ENCODE assay signal across 7 mouse cellular contexts in genomic region chr3:104967548-104968300, GRCm38 (mm10). TPM values are rescaled to one million over a fixed set of nuclear protein-coding genes. Genes with fewer than 3 reads are reported as not detected.
DNase-seq lines count a peak whose midpoint lies in the region; ATAC-seq and TF ChIP-seq lines count a peak whose summit lies in the region.

No protein-coding gene starts in this region.

- peak; percentile 61 for ATAC-seq in limb, embryonic 12.5 days (ENCODE audit: insufficient number of reproducible peaks, insufficient read depth, low FRiP score, low TSS enrichment, low read depth)
- ATAC-seq in midbrain, embryonic 14.5 days (ENCODE audit: low FRiP score, low TSS enrichment): peak; percentile 56

- H3K4me2 ChIP-seq in limb, embryonic 12.5 days: peak overlapping the region; percentile 71
- peak overlapping the region; percentile 63 for H3K4me2 ChIP-seq in midbrain, embryonic 14.5 days (ENCODE audit: low read length)

- H3K9me3 ChIP-seq in embryonic facial prominence, embryonic 10.5 days: no peaks in the 10 kb centered on the region; the same call in 1 of the 2 replicates
- H3K9me3 ChIP-seq in limb, embryonic 12.5 days: no peaks in the 10 kb centered on the region
- no peaks in the 10 kb centered on the region for H3K9me3 ChIP-seq in midbrain, embryonic 14.5 days (ENCODE audit: control insufficient read depth, low read length)

- H3K27me3 ChIP-seq in embryonic facial prominence, embryonic 10.5 days (replicated peaks; ENCODE audit: low read depth, poor library complexity, severe bottlenecking): peaks cover 47% of the 10 kb centered on the region
- H3K27me3 ChIP-seq in heart, adult 2 months (ENCODE audit: control insufficient read depth, insufficient read depth, low read length): no peaks in the 10 kb centered on the region
- H3K27me3 ChIP-seq in limb, embryonic 12.5 days: peaks cover 19% of the 10 kb centered on the region
- peaks cover 17% of the 10 kb centered on the region for H3K27me3 ChIP-seq in midbrain, embryonic 14.5 days (ENCODE audit: control insufficient read depth, insufficient read depth, low read length)

- TF ChIP-seq EP300 in heart, adult 2 months (IDR thresholded peaks at IDR 0.05; ENCODE audit: insufficient read depth, low read depth, low read length): no peak

- no peak for TF ChIP-seq POLR2A in heart, adult 2 months (IDR thresholded peaks at IDR 0.05; ENCODE audit: insufficient read depth, low read depth, low read length)

- H3K4me3 ChIP-seq in embryonic facial prominence, embryonic 10.5 days: peak overlapping the region; percentile 65
- H3K4me3 ChIP-seq in heart, adult 2 months: peak overlapping the region; percentile 71
- peak overlapping the region; percentile 56 for H3K4me3 ChIP-seq in limb, embryonic 12.5 days (replicated peaks)
- peak overlapping the region; percentile 37 for H3K4me3 ChIP-seq in midbrain, embryonic 14.5 days (replicated peaks; ENCODE audit: low read depth, low read length)

- DNase-seq in adrenal gland, postnatal 14 days: peak; percentile 95
- DNase-seq in embryonic facial prominence, embryonic 10.5 days (ENCODE audit: low spot score): peak; percentile 92
- DNase-seq in heart, adult 2 months: peak; percentile 91 to 96
- DNase-seq in kidney, adult 8-10 months: peak; percentile 69 to 89
- peak; percentile 82 for DNase-seq in midbrain, embryonic 14.5 days
- peak; percentile 51 to 68 for DNase-seq in spleen, postnatal 14 days (ENCODE audit: low spot score in 2 of 2)

- intact Hi-C loops in heart, adult 2 months (cut with DNase I): loop anchor here (2.0 to 5.0 kb wide), 3 partner anchors 100 to 253 kb away; partner anchors contain the start of gene Rhoc

- no peaks in the 10 kb centered on the region for H3K36me3 ChIP-seq in embryonic facial prominence, embryonic 10.5 days (replicated peaks)
- H3K36me3 ChIP-seq in heart, adult 2 months (ENCODE audit: control insufficient read depth, insufficient read depth, low read length): no peaks in the 10 kb centered on the region
- no peaks in the 10 kb centered on the region for H3K36me3 ChIP-seq in limb, embryonic 12.5 days
- H3K36me3 ChIP-seq in midbrain, embryonic 14.5 days (ENCODE audit: control insufficient read depth, insufficient read depth, low read length): no peaks in the 10 kb centered on the region

- TF ChIP-seq CTCF in heart, adult 2 months (IDR thresholded peaks at IDR 0.05): peak; percentile 96

- peaks cover 50% of the 10 kb centered on the region for H3K4me1 ChIP-seq in embryonic facial prominence, embryonic 10.5 days
- H3K4me1 ChIP-seq in heart, adult 2 months (ENCODE audit: control insufficient read depth, insufficient read depth, low read length): no peaks in the 10 kb centered on the region
- peaks cover 27% of the 10 kb centered on the region for H3K4me1 ChIP-seq in limb, embryonic 12.5 days (replicated peaks)
- peaks cover 11% of the 10 kb centered on the region for H3K4me1 ChIP-seq in midbrain, embryonic 14.5 days (ENCODE audit: control insufficient read depth, insufficient read depth, low read length)

- H3K27ac ChIP-seq in embryonic facial prominence, embryonic 10.5 days (replicated peaks): peak overlapping the region; percentile 89
- H3K27ac ChIP-seq in heart, adult 2 months: peak overlapping the region; percentile 77
- H3K27ac ChIP-seq in limb, embryonic 12.5 days: peak overlapping the region; percentile 70
- H3K27ac ChIP-seq in midbrain, embryonic 14.5 days (replicated peaks; ENCODE audit: low read depth, low read length): no peak overlapping the region

- under 1% methylated on average over 49 of the region's 49 CpGs for WGBS in embryonic facial prominence, embryonic 10.5 days
- WGBS in heart, adult 2 months: 2% methylated on average over 49 of the region's 49 CpGs
- WGBS in limb, embryonic 12.5 days: under 1% methylated on average over 49 of the region's 49 CpGs
- 1% methylated on average over 49 of the region's 49 CpGs for WGBS in midbrain, embryonic 14.5 days

- peak overlapping the region; percentile 83 for H3K9ac ChIP-seq in heart, adult 2 months (ENCODE audit: low read depth, low read length)
- H3K9ac ChIP-seq in limb, embryonic 12.5 days (replicated peaks): peak overlapping the region; percentile 71
- H3K9ac ChIP-seq in midbrain, embryonic 14.5 days (replicated peaks; ENCODE audit: low read length): peak overlapping the region; percentile 55

- H3K79me2 ChIP-seq in heart, adult 2 months (replicated peaks; ENCODE audit: control insufficient read depth, insufficient read depth, low read length): no peaks in the 10 kb centered on the region

RNA-seq across cellular contexts. Expression of gene Wnt2b, which starts 6.0 kb away (rescaled TPM):
- total RNA-seq in adrenal gland, postnatal 14 days (2021): 9.6 and 14.7 TPM in 2 replicates
- polyA plus RNA-seq in embryonic facial prominence, embryonic 10.5 days (2016; fragmentation: Nextera tagmentation; extraction: Ambion mirVana): 0.50 and 0.66 TPM in 2 replicates
- total RNA-seq in heart, adult 2 months (2021): under 1 TPM; 0.76 to 0.77 TPM
- polyA plus RNA-seq in heart, adult 2 months (2012; rRNA removed): 0.51 and 0.94 TPM in 2 replicates
- polyA plus RNA-seq in limb, embryonic 12.5 days (2016; fragmentation: Nextera tagmentation; extraction: Ambion mirVana): 0.69 and 0.70 TPM in 2 replicates
- 0.65 and 0.93 TPM in 2 replicates for polyA plus RNA-seq in midbrain, embryonic 14.5 days (2014; fragmentation: Nextera tagmentation; extraction: Ambion mirVana)
